Mouse (Mus musculus) heart, embryonic 15.5 days (tissue): ENCODE results near the gene Golgb1. TPM values are rescaled to one million over a fixed set of nuclear protein-coding genes. Genes with fewer than 3 reads are reported as not detected.

Experiments
- ATAC-seq: fragments of 200-750 bp; cut with Nextera tagmentation; replicated peaks from 2 replicates; pipeline ENCODE4 v1.8.0; 2017; ENCODE audit warnings: low read depth, moderate TSS enrichment; ENCODE audit not compliant: insufficient number of reproducible peaks, insufficient read depth, low FRiP score
- H3K27ac ChIP-seq: fragments of 300-500 bp; sonication (generic); 2 replicates; pipeline ENCODE4 v1.5.1; 2015; ENCODE audit warnings: mild to moderate bottlenecking, inconsistent platforms
- H3K27me3 ChIP-seq: fragments of 300-500 bp; sonication (generic); 2 replicates; pipeline ENCODE4 v1.6.1; 2015; ENCODE audit warnings: inconsistent platforms
- H3K36me3 ChIP-seq: fragments of 300-500 bp; sonication (generic); 2 replicates; pipeline ENCODE4 v1.6.1; 2015; ENCODE audit warnings: mild to moderate bottlenecking, inconsistent platforms
- H3K4me1 ChIP-seq: fragments of 300-500 bp; sonication (generic); replicated peaks from 2 replicates; pipeline ENCODE4 v1.6.1; 2015; ENCODE audit warnings: inconsistent platforms
- H3K4me2 ChIP-seq: fragments of 300-500 bp; sonication (generic); 2 replicates; pipeline ENCODE4 v1.6.1; 2015; ENCODE audit warnings: inconsistent platforms, mild to moderate bottlenecking, moderate library complexity
- H3K4me3 ChIP-seq: fragments of 300-500 bp; sonication (generic); 2 replicates; pipeline ENCODE4 v1.5.1; 2015; ENCODE audit warnings: mild to moderate bottlenecking, inconsistent platforms
- H3K9ac ChIP-seq: fragments of 300-500 bp; sonication (generic); 2 replicates; pipeline ENCODE4 v1.6.1; 2015; ENCODE audit warnings: mild to moderate bottlenecking, inconsistent platforms
- H3K9me3 ChIP-seq: fragments of 300-500 bp; sonication (generic); replicated peaks from 2 replicates; pipeline ENCODE4 v1.6.1; 2016; ENCODE audit warnings: inconsistent platforms
- WGBS: fragments of 180-500 bp; shearing (Covaris S2); methylation state at CpG from one replicate; pipeline ENCODE4 v1.1.7; 2015; ENCODE audit warnings: mixed read lengths; 5-methylcytosine and 5-hydroxymethylcytosine counted together
- polyA plus RNA-seq: library from polyadenylated mRNA; unstranded; fragments of >200 nt; fragmentation: Nextera tagmentation; extraction: Ambion mirVana; gene quantifications from 2 replicates; pipeline ENCODE4 v1.2.1, GENCODE M21; 2015

Gene Golgb1
- polyA plus RNA-seq, 1 experiment from 2014 or later, result 57.7 TPM

- H3K27ac ChIP-seq, result no peak overlapping the region
- WGBS, result 94% methylated on average over 10 of the region's 10 CpGs
- H3K9me3 ChIP-seq, result no peaks in the 10 kb centered on the region
- no peaks in the 10 kb centered on the region for H3K27me3 ChIP-seq
- H3K9ac ChIP-seq, result no peak overlapping the region
- ATAC-seq, result no peak
- no peaks in the 10 kb centered on the region for H3K4me1 ChIP-seq
- H3K4me3 ChIP-seq, result no peak overlapping the region
- no peak overlapping the region for H3K4me2 ChIP-seq
- H3K36me3 ChIP-seq, result peaks cover 53% of the 10 kb centered on the region
These were observed 43.6 kb downstream of the Golgb1 start for GRCm38 (mm10) chr16:36918505-36918904.

DNA sequence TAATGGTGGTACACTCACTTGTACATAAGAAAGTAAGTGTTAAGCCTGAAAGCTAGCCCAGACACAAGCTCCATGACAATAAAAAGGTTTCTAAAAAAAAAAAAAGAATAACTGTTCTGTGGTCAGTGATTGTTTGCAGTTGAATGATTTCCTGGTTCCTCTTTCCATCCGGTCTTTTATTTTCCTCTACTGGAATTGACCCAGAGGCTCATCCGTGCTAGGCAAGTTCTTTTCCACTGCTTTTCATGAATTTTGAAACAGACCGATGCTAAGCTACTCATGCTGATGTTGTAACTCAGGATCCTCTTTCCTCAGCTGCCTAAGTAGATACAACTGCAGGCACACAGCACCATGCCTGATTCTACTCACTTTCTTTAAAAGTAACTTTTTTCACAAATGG is 45.5 kb downstream of the Golgb1 start:
- H3K9ac ChIP-seq, result no peak overlapping the region
- H3K27me3 ChIP-seq, result no peaks in the 10 kb centered on the region
- no peaks in the 10 kb centered on the region for H3K4me1 ChIP-seq
- no peak overlapping the region for H3K4me2 ChIP-seq
- H3K27ac ChIP-seq, result no peak overlapping the region
- no peak for ATAC-seq
- H3K4me3 ChIP-seq, result no peak overlapping the region
- 70% methylated on average over 3 of the region's 3 CpGs for WGBS
- H3K9me3 ChIP-seq, result no peaks in the 10 kb centered on the region
- peaks cover 49% of the 10 kb centered on the region for H3K36me3 ChIP-seq

- H3K27me3 ChIP-seq, result no peaks in the 10 kb centered on the region
- H3K4me1 ChIP-seq, result no peaks in the 10 kb centered on the region
- 87% methylated on average over 8 of the region's 8 CpGs for WGBS
- no peak overlapping the region for H3K9ac ChIP-seq
- no peak overlapping the region for H3K27ac ChIP-seq
- H3K9me3 ChIP-seq, result no peaks in the 10 kb centered on the region
- no peak overlapping the region for H3K4me2 ChIP-seq
- H3K36me3 ChIP-seq, result peaks cover 53% of the 10 kb centered on the region
- H3K4me3 ChIP-seq, result no peak overlapping the region
- no peak for ATAC-seq
These were observed 46.2 kb downstream of the Golgb1 start for GRCm38 (mm10) chr16:36921067-36921613.

GRCm38 (mm10) chr16:36921980-36922379 is 47.0 kb downstream of the Golgb1 start:
- Histone ChIP-seq H3K4me2 (no peak overlapping the region), H3K27me3 (no peaks in the 10 kb centered on the region), H3K4me3 (no peak overlapping the region), H3K36me3 (peaks cover 53% of the 10 kb centered on the region), H3K9me3 (no peaks in the 10 kb centered on the region), H3K27ac (no peak overlapping the region), H3K9ac (no peak overlapping the region), H3K4me1 (no peaks in the 10 kb centered on the region)
- 87% methylated on average over 6 of the region's 6 CpGs for WGBS
- no peak for ATAC-seq

GRCm38 (mm10) chr16:36924312-36924711 is 49.4 kb downstream of the Golgb1 start:
- Histone ChIP-seq H3K4me2 (no peak overlapping the region), H3K36me3 (peaks cover 62% of the 10 kb centered on the region), H3K27ac (no peak overlapping the region), H3K4me1 (no peaks in the 10 kb centered on the region), H3K4me3 (no peak overlapping the region), H3K27me3 (no peaks in the 10 kb centered on the region), H3K9me3 (no peaks in the 10 kb centered on the region), H3K9ac (no peak overlapping the region)
- ATAC-seq, result no peak
- 92% methylated on average over 8 of the region's 8 CpGs for WGBS

GRCm38 (mm10) chr16:36925351-36925750 is 50.4 kb downstream of the Golgb1 start:
- 80% methylated on average over 6 of the region's 6 CpGs for WGBS
- no peak overlapping the region for H3K4me2 ChIP-seq
- ATAC-seq, result no peak
- no peaks in the 10 kb centered on the region for H3K4me1 ChIP-seq
- H3K4me3 ChIP-seq, result no peak overlapping the region
- H3K27me3 ChIP-seq, result no peaks in the 10 kb centered on the region
- H3K9me3 ChIP-seq, result no peaks in the 10 kb centered on the region
- H3K9ac ChIP-seq, result no peak overlapping the region
- H3K36me3 ChIP-seq, result peaks cover 67% of the 10 kb centered on the region
- H3K27ac ChIP-seq, result no peak overlapping the region

- H3K4me2 ChIP-seq, result no peak overlapping the region
- ATAC-seq, result no peak
- H3K27ac ChIP-seq, result no peak overlapping the region
- H3K9ac ChIP-seq, result no peak overlapping the region
- 76% methylated on average over 6 of the region's 6 CpGs for WGBS
- peaks cover 67% of the 10 kb centered on the region for H3K36me3 ChIP-seq
- H3K9me3 ChIP-seq, result no peaks in the 10 kb centered on the region
- H3K4me1 ChIP-seq, result no peaks in the 10 kb centered on the region
- H3K4me3 ChIP-seq, result no peak overlapping the region
- H3K27me3 ChIP-seq, result no peaks in the 10 kb centered on the region
These were observed 50.9 kb downstream of the Golgb1 start for GRCm38 (mm10) chr16:36925797-36926196.

GRCm38 (mm10) chr16:36926514-36927447 is 51.8 kb downstream of the Golgb1 start:
- no peak overlapping the region for H3K9ac ChIP-seq
- no peaks in the 10 kb centered on the region for H3K4me1 ChIP-seq
- H3K27ac ChIP-seq, result no peak overlapping the region
- no peak overlapping the region for H3K4me2 ChIP-seq
- no peak overlapping the region for H3K4me3 ChIP-seq
- H3K27me3 ChIP-seq, result no peaks in the 10 kb centered on the region
- H3K9me3 ChIP-seq, result no peaks in the 10 kb centered on the region
- no peak for ATAC-seq
- 87% methylated on average over 10 of the region's 10 CpGs for WGBS
- peaks cover 77% of the 10 kb centered on the region for H3K36me3 ChIP-seq

- WGBS, result 81% methylated on average over 10 of the region's 10 CpGs
- Histone ChIP-seq H3K9me3 (no peaks in the 10 kb centered on the region), H3K4me1 (no peaks in the 10 kb centered on the region), H3K9ac (no peak overlapping the region), H3K4me2 (no peak overlapping the region), H3K36me3 (peaks cover 83% of the 10 kb centered on the region), H3K27me3 (no peaks in the 10 kb centered on the region), H3K27ac (no peak overlapping the region), H3K4me3 (no peak overlapping the region)
- no peak for ATAC-seq
These were observed 52.7 kb downstream of the Golgb1 start for GRCm38 (mm10) chr16:36927495-36928105.

GRCm38 (mm10) chr16:36928106-36928500 is 53.2 kb downstream of the Golgb1 start:
- Histone ChIP-seq H3K36me3 (peaks cover 88% of the 10 kb centered on the region), H3K9me3 (no peaks in the 10 kb centered on the region), H3K27ac (no peak overlapping the region), H3K4me3 (no peak overlapping the region), H3K4me1 (no peaks in the 10 kb centered on the region), H3K9ac (no peak overlapping the region), H3K27me3 (no peaks in the 10 kb centered on the region), H3K4me2 (no peak overlapping the region)
- no peak for ATAC-seq
- WGBS, result 85% methylated on average over 8 of the region's 8 CpGs

DNA sequence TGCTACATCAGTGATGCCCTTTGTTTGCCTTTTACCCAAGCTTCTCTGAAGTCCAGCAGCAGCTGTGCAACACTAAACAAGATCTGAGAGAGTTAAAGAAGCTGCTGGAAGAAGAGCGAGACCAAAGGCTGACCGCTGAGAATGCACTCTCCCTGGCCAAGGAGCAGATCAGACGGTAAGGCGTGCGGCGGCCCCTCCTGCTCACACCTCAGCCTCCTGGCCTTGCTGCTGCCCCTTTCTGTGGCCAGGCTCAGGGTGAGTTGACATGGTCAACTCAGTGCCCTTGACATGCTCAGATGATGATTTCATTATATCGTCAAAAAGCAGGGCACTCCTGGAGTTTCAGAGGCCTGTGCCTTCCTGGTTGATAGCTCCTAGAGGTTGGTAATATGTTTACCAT is 54.3 kb downstream of the Golgb1 start:
- Histone ChIP-seq H3K27me3 (no peaks in the 10 kb centered on the region), H3K9ac (no peak overlapping the region), H3K4me2 (no peak overlapping the region), H3K4me1 (peaks cover 8% of the 10 kb centered on the region), H3K9me3 (no peaks in the 10 kb centered on the region), H3K4me3 (no peak overlapping the region), H3K27ac (no peak overlapping the region), H3K36me3 (peaks cover 85% of the 10 kb centered on the region)
- no peak for ATAC-seq
- 89% methylated on average over 7 of the region's 7 CpGs for WGBS
